Mouse (Mus musculus): Measurements from ENCODE around the gene Flg. TPM values are rescaled to one million over a fixed set of nuclear protein-coding genes. Genes with fewer than 3 reads are reported as not detected.

Gene Flg
- total and polyA plus RNA-seq, 2 experiments from 2014 or later: 16.3 TPM; not detected in 1

GRCm38 (mm10) chr3:93314388-93314787 is 41.1 kb downstream of the Flg start:
- DNase-seq (ENCODE audit: low spot score): no peak
- TF ChIP-seq CTCF (IDR thresholded peaks at IDR 0.05): peak; percentile 32
- ATAC-seq (ENCODE audit: low FRiP score): no peak
- H3K4me2 ChIP-seq (ENCODE audit: low read depth, low read length, poor library complexity, severe bottlenecking): no peak overlapping the region
- WGBS: 95% methylated on average over 1 of the region's 1 CpGs
- H3K4me1 ChIP-seq (ENCODE audit: insufficient read depth, low read length): no peaks in the 10 kb centered on the region
- no peak overlapping the region for H3K9ac ChIP-seq (replicated peaks; ENCODE audit: low read length, poor library complexity, severe bottlenecking)
- H3K27me3 ChIP-seq (ENCODE audit: insufficient read depth, low read length): no peaks in the 10 kb centered on the region
- no peak overlapping the region for H3K27ac ChIP-seq (ENCODE audit: low read depth, low read length)
- H3K9me3 ChIP-seq (ENCODE audit: low read length): no peaks in the 10 kb centered on the region
- H3K4me3 ChIP-seq (ENCODE audit: low read depth, low read length): no peak overlapping the region
- no peaks in the 10 kb centered on the region for H3K36me3 ChIP-seq (ENCODE audit: insufficient read depth, low read length)

DNA sequence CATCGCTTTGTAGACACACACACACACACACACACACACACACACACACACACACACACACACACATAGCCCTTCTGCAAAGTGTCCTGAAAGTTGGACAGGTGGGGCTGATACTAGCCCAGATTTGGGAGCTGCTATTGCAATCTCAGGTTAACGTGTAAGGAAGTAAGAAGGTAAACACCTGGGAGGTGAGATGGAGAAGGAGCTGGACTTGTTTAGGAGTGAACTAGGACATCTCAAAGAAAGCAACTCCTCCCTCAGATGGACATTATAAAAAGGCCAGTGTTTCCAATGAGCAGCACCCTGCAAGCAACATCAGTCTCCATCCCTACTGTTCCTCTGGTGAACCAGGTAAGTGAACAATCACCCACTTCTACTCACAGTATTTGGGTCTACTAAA is 46.1 kb downstream of the Flg start, which contains the start of gene Hrnr:
Hrnr (plus strand) TSS at position 301 of the 400 bp plus-strand sequence.
- ATAC-seq (ENCODE audit: low FRiP score) (no peak), DNase-seq (ENCODE audit: low spot score) (no peak)
- Histone ChIP-seq H3K9ac (replicated peaks; ENCODE audit: low read length, poor library complexity, severe bottlenecking) (no peak within 1 kb of the TSS), H3K4me1 (ENCODE audit: insufficient read depth, low read length) (no peaks in the 10 kb centered on the region), H3K4me2 (ENCODE audit: low read depth, low read length, poor library complexity, severe bottlenecking) (no peak within 1 kb of the TSS), H3K9me3 (ENCODE audit: low read length) (no peaks in the 10 kb centered on the region), H3K27ac (ENCODE audit: low read depth, low read length) (no peak within 1 kb of the TSS), H3K27me3 (ENCODE audit: insufficient read depth, low read length) (no peaks in the 10 kb centered on the region), H3K36me3 (ENCODE audit: insufficient read depth, low read length) (no peaks in the 10 kb centered on the region), H3K4me3 (ENCODE audit: low read depth, low read length) (no peak within 1 kb of the TSS)
- WGBS: 85% methylated on average over 2 of the region's 2 CpGs
- no peak for TF ChIP-seq CTCF (IDR thresholded peaks at IDR 0.05)

DNA sequence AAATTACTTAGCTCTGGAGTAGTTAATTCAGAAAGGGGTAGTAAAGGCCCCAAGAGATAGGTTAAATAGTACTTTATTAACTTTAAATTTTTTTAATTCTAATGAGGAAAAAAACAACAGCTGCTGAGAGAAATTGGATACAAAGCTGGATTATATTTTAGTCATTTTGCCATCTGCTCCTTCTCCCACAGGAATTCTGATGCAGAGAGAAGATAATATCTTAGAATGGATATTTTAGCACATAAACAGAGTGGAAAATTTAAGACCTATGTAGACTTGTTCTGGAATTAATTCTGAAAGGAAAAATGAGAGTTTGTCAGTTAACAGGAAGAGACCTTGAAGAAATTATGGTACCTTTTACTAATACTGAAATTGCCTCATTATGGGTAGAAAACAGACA is 64.4 kb downstream of the Flg start:
- no peak for ATAC-seq (ENCODE audit: low FRiP score)
- no peaks in the 10 kb centered on the region for H3K27me3 ChIP-seq (ENCODE audit: insufficient read depth, low read length)
- no peak for DNase-seq (ENCODE audit: low spot score)
- no peaks in the 10 kb centered on the region for H3K4me1 ChIP-seq (ENCODE audit: insufficient read depth, low read length)
- H3K9me3 ChIP-seq (ENCODE audit: low read length): no peaks in the 10 kb centered on the region
- no peak overlapping the region for H3K4me2 ChIP-seq (ENCODE audit: low read depth, low read length, poor library complexity, severe bottlenecking)
- H3K9ac ChIP-seq (replicated peaks; ENCODE audit: low read length, poor library complexity, severe bottlenecking): no peak overlapping the region
- H3K27ac ChIP-seq (ENCODE audit: low read depth, low read length): no peak overlapping the region
- no peaks in the 10 kb centered on the region for H3K36me3 ChIP-seq (ENCODE audit: insufficient read depth, low read length)
- H3K4me3 ChIP-seq (ENCODE audit: low read depth, low read length): no peak overlapping the region
- TF ChIP-seq CTCF (IDR thresholded peaks at IDR 0.05): no peak

DNA sequence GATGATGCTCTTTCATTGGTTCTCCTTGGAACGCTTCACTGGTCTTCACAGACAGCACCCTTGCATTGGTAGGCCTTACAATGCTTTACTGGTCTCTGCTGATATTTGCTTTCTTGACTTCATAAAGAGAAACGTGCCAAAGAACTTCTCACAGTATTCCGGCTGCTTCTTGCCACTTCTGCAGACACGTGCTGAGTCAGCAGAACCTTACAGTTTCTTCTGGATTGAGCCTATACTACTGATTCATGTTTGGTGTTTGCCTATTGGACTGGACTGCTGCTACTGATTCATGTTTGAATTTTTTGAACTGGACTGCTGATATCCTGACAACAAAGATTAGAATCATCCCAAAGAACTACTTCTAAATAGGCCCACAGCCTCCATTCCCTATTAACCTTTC is 66.7 kb downstream of the Flg start:
- Histone ChIP-seq H3K27me3 (ENCODE audit: insufficient read depth, low read length) (no peaks in the 10 kb centered on the region), H3K9ac (replicated peaks; ENCODE audit: low read length, poor library complexity, severe bottlenecking) (no peak overlapping the region), H3K4me3 (ENCODE audit: low read depth, low read length) (no peak overlapping the region), H3K9me3 (ENCODE audit: low read length) (no peaks in the 10 kb centered on the region), H3K27ac (ENCODE audit: low read depth, low read length) (no peak overlapping the region), H3K4me1 (ENCODE audit: insufficient read depth, low read length) (no peaks in the 10 kb centered on the region), H3K4me2 (ENCODE audit: low read depth, low read length, poor library complexity, severe bottlenecking) (no peak overlapping the region), H3K36me3 (ENCODE audit: insufficient read depth, low read length) (no peaks in the 10 kb centered on the region)
- ATAC-seq (ENCODE audit: low FRiP score) (no peak), DNase-seq (ENCODE audit: low spot score) (no peak)
- no peak for TF ChIP-seq CTCF (IDR thresholded peaks at IDR 0.05)
- 87% methylated on average over 4 of the region's 4 CpGs for WGBS

Other genes starting within 250 kb of the Flg start
- not detected in 2 replicates for gene Gm4858, start 204.7 kb upstream of the Flg start, total RNA-seq (2014; rRNA removed)
- gene Gm4858, start 204.7 kb upstream of the Flg start, polyA plus RNA-seq (2015; fragmentation: Nextera tagmentation; extraction: Ambion mirVana): not detected in 2 replicates
- gene Crnn, start 128.7 kb upstream of the Flg start, total RNA-seq (2014; rRNA removed): 0.33 TPM in 1 of 2 replicates, not detected in the other
- gene Crnn, start 128.7 kb upstream of the Flg start, polyA plus RNA-seq (2015; fragmentation: Nextera tagmentation; extraction: Ambion mirVana): not detected in 2 replicates
- gene Flg2, start 76.2 kb upstream of the Flg start, total RNA-seq (2014; rRNA removed): 1.4 TPM in 1 of 2 replicates, not detected in the other
- gene Flg2, start 76.2 kb upstream of the Flg start, polyA plus RNA-seq (2015; fragmentation: Nextera tagmentation; extraction: Ambion mirVana): not detected in 2 replicates
- 2.4 TPM in 1 of 2 replicates, not detected in the other for gene Hrnr, start 46.2 kb downstream of the Flg start, total RNA-seq (2014; rRNA removed)
- not detected in 2 replicates for gene Hrnr, start 46.2 kb downstream of the Flg start, polyA plus RNA-seq (2015; fragmentation: Nextera tagmentation; extraction: Ambion mirVana)
- not detected in 2 replicates for gene Rptn, start 120.2 kb downstream of the Flg start, total RNA-seq (2014; rRNA removed)
- gene Rptn, start 120.2 kb downstream of the Flg start, polyA plus RNA-seq (2015; fragmentation: Nextera tagmentation; extraction: Ambion mirVana): not detected in 2 replicates
- 0.24 and 0.77 TPM in 2 replicates for gene Tchh, start 168.8 kb downstream of the Flg start, total RNA-seq (2014; rRNA removed)
- gene Tchh, start 168.8 kb downstream of the Flg start, polyA plus RNA-seq (2015; fragmentation: Nextera tagmentation; extraction: Ambion mirVana): 1.8 and 2.1 TPM in 2 replicates
- not detected in 2 replicates for gene Tchhl1, start 195.2 kb downstream of the Flg start, total RNA-seq (2014; rRNA removed)
- gene Tchhl1, start 195.2 kb downstream of the Flg start, polyA plus RNA-seq (2015; fragmentation: Nextera tagmentation; extraction: Ambion mirVana): not detected in 2 replicates
- 10.3 and 11.0 TPM in 2 replicates for gene S100a11, start 247.0 kb downstream of the Flg start, total RNA-seq (2014; rRNA removed)
- gene S100a11, start 247.0 kb downstream of the Flg start, polyA plus RNA-seq (2015; fragmentation: Nextera tagmentation; extraction: Ambion mirVana): 183 and 200 TPM in 2 replicates

Measured in midbrain, postnatal 0 days (tissue).